Mouse (Mus musculus) c-Kit-positive CD71-positive TER-119-negative erythroid progenitor cells, embryonic 14.5 days (primary cell): ENCODE data around the gene Ppp2r5a.
A peak's percentile ranks its signal among the peaks of the same experiment; 100 is the strongest.

Experiments used
- DNase-seq: peaks from one replicate; pipeline ENCODE4 v3.0.0-alpha.2; 2013; ENCODE audit warnings: low read depth

Gene Ppp2r5a

GRCm38 (mm10) chr1:191326233-191326882 is 76.7 kb downstream of the Ppp2r5a start:
- DNase-seq = peak; percentile 56

GRCm38 (mm10) chr1:191325726-191326232 is 77.3 kb downstream of the Ppp2r5a start, which contains the start of gene Tmem206:
Gene Tmem206 (plus strand): TSS chr1:191325912.
- peak; percentile 92 for DNase-seq

GRCm38 (mm10) chr1:191324733-191325590 is 78.1 kb downstream of the Ppp2r5a start:
- DNase-seq = no peak

- DNase-seq = no peak
Observed at GRCm38 (mm10) chr1:191323381-191323780, 79.7 kb downstream of the Ppp2r5a start.

- no peak for DNase-seq
Observed at GRCm38 (mm10) chr1:191318686-191319085, 84.4 kb downstream of the Ppp2r5a start.

GRCm38 (mm10) chr1:191317591-191318196 is 85.4 kb downstream of the Ppp2r5a start, which contains the start of gene Nenf:
Gene Nenf (minus strand): TSS chr1:191318194.
- peak; percentile 63 for DNase-seq

GRCm38 (mm10) chr1:191316818-191317217 is 86.3 kb downstream of the Ppp2r5a start:
- DNase-seq = no peak

GRCm38 (mm10) chr1:191313926-191314325 is 89.1 kb downstream of the Ppp2r5a start:
- no peak for DNase-seq

- no peak for DNase-seq
Observed at GRCm38 (mm10) chr1:191313158-191313557, 89.9 kb downstream of the Ppp2r5a start.

- peak; percentile 71 for DNase-seq
Observed at GRCm38 (mm10) chr1:191312513-191312941, 90.5 kb downstream of the Ppp2r5a start.

GRCm38 (mm10) chr1:191311296-191311898 is 91.7 kb downstream of the Ppp2r5a start:
- DNase-seq = no peak

GRCm38 (mm10) chr1:191307766-191308455 is 95.2 kb downstream of the Ppp2r5a start:
- no peak for DNase-seq

GRCm38 (mm10) chr1:191306316-191306715 is 96.8 kb downstream of the Ppp2r5a start:
- DNase-seq = no peak

- DNase-seq = no peak
Observed at GRCm38 (mm10) chr1:191305610-191306009, 97.5 kb downstream of the Ppp2r5a start.

GRCm38 (mm10) chr1:191304216-191304615 is 98.9 kb downstream of the Ppp2r5a start:
- no peak for DNase-seq

GRCm38 (mm10) chr1:191303736-191304135 is 99.3 kb downstream of the Ppp2r5a start:
- no peak for DNase-seq
